Mouse (Mus musculus) ZHBTc4 (cell line): ENCODE measurements around the gene Rfc4.

ENCODE experiments used
- DNase-seq: peaks from one replicate; pipeline ENCODE4 v3.0.0-alpha.2; 2011; ENCODE audit warnings: low read depth, low spot score

Gene Rfc4

DNA sequence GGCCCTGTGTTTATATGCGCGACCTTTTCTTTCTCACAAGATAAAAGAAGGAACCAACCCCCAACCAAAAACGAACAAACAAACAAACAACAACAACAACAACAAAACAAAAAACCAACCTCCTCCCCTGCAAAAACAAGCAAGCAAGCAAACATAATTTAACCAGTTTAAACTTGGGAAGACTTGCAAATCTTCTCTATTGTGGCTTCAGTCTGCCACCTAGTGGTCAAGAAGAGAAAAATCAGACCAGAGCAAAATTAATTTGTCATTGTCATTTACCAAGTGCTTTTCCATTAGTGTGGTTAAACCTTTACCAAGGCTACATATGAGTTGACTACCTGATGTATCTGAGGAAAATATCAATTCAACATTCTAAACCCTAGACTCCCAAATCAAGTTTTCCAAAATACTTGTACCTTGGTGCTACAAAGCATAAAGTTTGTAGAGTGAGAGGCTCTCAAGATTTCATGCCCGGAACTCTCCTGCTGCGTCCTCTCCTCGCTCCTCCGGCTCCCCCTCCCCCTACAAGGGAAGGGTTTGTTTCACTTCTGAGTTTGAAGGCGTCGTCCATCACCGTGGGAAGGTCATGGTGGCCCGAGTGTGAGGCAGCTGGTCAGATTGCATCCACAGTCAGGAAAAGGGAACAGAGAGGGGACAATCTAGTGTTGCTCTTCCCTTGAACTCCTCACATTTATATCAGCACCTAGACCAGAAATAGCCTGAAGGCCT is 8.0 kb upstream of the Rfc4 start:
- peak; percentile 67 for DNase-seq

DNA sequence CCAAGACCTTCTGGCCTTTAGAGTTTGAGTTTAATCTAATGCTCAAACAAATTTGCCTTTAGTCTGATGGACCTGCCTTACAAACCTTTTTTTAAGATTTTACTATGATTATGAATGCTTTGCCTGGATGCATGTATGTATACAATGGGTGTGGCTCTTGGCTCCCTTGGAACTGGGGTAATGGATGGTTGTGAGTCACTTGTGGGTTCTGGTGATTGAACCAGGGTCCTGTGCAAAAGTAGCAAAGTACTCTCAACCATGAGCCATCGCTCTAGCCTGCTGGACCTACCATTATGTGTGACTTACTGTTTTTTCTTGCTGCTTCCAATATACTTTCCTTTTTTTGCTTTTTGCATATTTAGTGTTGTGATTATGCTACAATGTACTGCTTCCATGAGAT is 4.8 kb upstream of the Rfc4 start:
- no peak for DNase-seq

DNA sequence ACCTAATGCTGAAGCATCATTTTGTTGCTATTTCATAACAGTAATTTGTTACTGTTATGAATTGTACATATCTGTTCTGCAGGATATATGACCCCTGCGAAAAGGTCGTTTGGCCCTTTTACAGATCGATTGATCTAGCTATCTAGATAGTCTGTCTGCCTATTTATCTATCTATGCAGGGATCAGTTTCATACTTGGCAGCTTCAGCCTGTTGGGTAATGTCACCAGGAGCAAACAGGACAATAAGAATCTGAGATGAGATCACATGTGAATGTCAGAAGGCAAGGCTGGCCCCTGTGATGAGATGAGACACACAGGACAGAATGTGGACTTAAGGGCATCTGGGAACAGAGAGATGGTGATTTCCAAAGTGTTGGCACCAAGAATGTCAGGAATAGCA is 2.8 kb upstream of the Rfc4 start:
- DNase-seq, result no peak

GRCm38 (mm10) chr16:23127311-23127672 is 245 bp downstream of the Rfc4 start:
- DNase-seq, result no peak

DNA sequence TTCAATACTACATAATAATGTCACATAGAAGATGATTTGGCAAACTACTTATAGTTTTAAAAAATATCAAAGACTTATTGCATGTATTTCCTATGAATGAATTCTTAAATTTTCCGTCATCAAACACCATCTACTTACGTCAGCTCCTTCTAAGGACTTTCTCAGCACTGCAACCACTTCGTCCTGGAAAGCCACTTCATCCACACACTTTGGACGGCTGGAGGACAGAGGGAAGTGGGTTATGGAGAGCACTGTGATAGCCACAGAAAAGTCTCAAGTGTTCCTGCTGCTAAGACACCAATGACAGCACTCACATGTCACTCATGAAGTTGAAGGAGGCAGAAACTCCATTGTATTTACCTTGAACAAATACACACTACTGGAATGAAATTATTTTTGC is 3.1 kb downstream of the Rfc4 start:
- DNase-seq, result no peak

GRCm38 (mm10) chr16:23123104-23123503 is 4.4 kb downstream of the Rfc4 start:
- peak; percentile 39 for DNase-seq

GRCm38 (mm10) chr16:23122446-23122845 is 5.1 kb downstream of the Rfc4 start:
- DNase-seq, result no peak

DNA sequence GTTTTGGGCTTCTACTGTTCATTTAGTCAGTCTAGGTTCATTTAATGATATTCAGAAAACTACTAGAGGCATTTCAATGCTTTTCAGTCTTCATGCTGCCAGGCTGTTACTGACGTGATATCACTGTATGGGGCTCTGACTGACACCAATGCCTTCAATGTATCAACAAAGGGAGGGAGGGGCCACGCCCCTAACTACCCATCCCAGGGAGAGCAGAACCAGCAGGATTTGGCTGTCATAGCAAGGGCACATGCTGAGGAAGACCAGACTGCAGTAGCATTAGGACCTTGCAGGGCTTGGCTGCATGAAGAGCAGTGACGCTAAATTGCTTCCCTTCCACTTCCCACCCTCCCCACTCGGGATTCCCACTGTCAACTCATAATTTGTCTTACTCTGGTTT is 10.4 kb downstream of the Rfc4 start:
- DNase-seq, result peak; percentile 68

GRCm38 (mm10) chr16:23115486-23115885 is 12.1 kb downstream of the Rfc4 start:
- DNase-seq, result peak; percentile 53

DNA sequence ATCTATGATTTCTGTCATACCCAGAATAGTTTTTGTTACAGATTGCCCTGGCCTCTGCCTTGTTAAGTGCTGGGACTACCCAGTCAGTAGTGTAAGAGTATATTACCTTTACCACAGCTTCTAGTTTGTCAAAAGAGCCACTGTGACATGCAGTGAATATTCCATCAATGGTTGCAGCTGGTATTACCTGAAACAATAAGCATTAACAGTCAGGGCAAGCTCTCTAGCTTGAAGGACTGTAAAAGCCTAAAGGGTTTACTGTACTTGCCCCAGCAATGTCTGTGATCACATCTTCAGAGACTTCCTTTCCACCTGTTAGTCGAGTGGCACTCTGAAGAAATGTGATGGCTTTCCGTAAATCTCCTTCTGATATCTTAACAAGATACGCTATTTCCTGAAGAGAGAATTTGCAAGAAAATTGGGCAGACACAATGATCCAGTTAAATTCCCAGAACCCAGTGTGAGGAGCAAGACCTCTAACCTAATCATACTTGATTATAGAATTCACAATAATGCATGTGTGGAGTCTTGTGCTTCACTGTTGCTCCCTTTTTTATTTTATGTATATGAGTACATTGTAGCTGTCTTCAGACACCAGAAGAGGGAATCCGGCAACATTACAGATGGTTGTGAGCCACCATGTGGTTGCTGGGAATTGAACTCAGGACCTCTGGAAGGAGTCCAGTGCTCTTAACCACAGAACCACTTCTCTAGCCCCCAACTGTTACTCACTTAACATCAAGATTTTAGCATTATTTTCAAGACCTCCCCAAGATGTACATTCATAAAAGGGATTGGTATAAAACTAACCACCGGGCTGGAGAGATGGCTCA is 13.0 kb downstream of the Rfc4 start:
- DNase-seq, result peak; percentile 84

- no peak for DNase-seq
Observed at GRCm38 (mm10) chr16:23113903-23114302, 13.6 kb downstream of the Rfc4 start.

DNA sequence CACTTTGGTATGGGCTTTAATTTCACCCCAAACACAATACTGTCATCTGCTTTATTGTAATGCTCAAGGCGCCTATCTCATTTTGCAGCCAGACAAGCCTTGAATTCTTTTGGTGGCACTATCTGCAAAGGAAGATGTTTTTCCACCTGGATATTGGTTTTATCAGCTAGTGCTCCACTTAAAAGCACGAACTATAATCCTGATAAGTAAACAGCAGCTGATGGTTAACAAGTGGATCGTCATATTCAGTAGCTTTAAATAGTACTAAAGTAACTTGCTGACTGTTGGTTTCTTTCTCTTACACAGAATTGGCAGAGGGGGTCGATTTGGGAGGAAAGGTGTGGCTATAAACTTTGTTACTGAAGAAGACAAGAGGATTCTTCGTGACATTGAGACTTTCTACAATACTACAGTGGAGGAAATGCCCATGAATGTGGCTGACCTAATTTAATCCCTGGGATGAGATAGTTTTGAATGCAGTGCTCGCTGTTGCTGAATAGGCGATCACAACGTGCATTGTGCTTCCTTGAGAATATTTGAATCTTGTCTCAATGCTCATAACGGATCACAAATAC is 14.6 kb downstream of the Rfc4 start:
- DNase-seq, result peak; percentile 51

DNA sequence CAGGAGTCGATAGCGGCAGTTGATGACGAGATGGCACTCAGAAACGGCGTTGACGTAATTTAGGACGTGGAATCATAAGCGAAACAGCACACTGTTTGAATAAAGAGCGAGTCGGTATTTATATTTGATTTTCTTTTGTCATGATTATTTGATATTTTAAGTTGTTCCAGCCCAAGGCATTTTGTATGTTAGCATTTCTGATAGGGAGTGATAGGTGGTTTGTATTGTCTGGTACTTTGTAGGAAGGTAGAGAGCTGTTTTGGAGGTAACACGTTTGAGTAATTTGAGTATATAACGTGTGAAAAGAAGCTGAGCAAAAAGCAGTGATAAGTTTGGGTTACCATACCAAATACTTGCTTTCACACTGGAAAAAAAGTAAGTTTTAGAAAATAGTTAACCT is 15.2 kb downstream of the Rfc4 start:
- DNase-seq, result no peak

GRCm38 (mm10) chr16:23109350-23110280 is 17.9 kb downstream of the Rfc4 start:
- peak; percentile 49 for DNase-seq

GRCm38 (mm10) chr16:23108943-23109342 is 18.6 kb downstream of the Rfc4 start:
- DNase-seq, result peak; percentile 53

GRCm38 (mm10) chr16:23107946-23108759 is 19.4 kb downstream of the Rfc4 start:
- peak; percentile 90 for DNase-seq

DNA sequence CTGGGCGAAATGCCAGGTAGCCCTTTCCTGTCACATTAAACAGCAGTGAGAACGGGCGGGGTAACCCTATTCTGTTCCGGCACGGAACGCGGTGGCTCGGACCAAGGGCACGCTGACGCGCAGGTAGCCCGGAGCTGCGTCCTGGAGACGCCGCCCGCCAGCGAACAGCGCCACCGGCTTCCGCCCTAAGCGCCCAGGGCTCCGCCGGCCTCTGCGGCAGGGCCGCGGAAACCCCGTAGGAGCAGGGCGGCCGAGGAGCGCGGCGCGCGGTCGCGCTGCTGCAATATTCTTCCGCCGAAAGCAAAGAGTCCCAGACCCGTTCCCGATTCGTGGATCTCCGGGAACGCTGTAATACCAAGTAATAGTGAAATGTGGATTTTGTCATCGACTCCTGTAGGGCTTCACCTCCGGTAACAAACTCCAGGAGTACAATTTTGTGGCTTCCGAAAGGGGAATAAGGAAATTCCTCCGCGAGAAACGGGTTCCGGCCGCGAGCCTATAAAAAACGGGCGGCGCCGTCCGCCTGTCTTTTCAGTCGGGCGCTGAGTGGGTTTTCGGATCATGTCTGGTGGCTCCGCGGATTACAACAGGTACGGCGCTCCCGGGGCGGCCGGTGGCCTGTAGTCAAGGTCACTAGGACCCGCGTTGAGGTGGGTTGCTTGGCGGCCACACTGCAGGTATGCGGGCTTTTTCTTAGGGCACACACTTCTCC is 20.1 kb downstream of the Rfc4 start, which contains the start of gene Eif4a2:
Eif4a2 (plus strand) TSS at position 214 of the 712 bp plus-strand sequence.
- peak; percentile 98 for DNase-seq

DNA sequence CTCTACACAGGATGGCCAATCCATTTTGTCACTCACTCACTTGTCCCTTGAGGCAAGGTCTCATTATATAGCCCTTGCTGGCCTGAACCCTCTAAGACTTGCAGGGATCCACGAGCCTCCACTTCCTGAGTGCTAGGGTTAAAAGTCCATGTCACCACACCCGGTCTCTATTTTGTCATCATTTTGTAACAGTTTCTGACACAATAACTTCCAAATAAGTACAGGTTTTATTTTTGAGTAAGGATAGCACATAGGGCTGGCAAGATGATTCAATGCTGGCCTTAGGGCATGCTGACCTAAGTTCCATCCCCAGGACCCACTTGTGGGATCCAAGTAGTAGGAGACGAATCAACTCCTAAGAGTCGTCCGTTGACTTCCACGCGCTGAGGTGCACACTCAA is 21.4 kb downstream of the Rfc4 start:
- DNase-seq, result no peak

GRCm38 (mm10) chr16:23103841-23104240 is 23.7 kb downstream of the Rfc4 start:
- DNase-seq, result no peak
